Mouse (Mus musculus) liver, adult 2 months (tissue): ENCODE data around the gene Lin52. TPM values are rescaled to one million over a fixed set of nuclear protein-coding genes. Genes with fewer than 3 reads are reported as not detected.

ENCODE experiments used
- DNase-seq: peaks from one replicate; pipeline ENCODE4 v3.0.0-alpha.2; 2011; ENCODE audit warnings: low read depth, low spot score; ENCODE audit errors: extremely low read depth
- H3K27ac ChIP-seq: fragments of 200-500 bp; replicated peaks from 2 replicates; pipeline ENCODE4 v1.5.1; 2012; ENCODE audit warnings: low read depth, mild to moderate bottlenecking, control low read depth, inconsistent platforms, low read length; ENCODE audit not compliant: insufficient read depth
- H3K27me3 ChIP-seq: fragments of 200-500 bp; 2 replicates; pipeline ENCODE4 v1.6.1; 2012; ENCODE audit warnings: mild to moderate bottlenecking, moderate library complexity, low read length, inconsistent platforms; ENCODE audit not compliant: control insufficient read depth, insufficient read depth
- H3K36me3 ChIP-seq: fragments of 200-500 bp; 2 replicates; pipeline ENCODE4 v1.6.1; 2012; ENCODE audit warnings: low read length, inconsistent platforms; ENCODE audit not compliant: control insufficient read depth, insufficient read depth
- H3K4me1 ChIP-seq: fragments of 200-500 bp; 2 replicates; pipeline ENCODE4 v1.6.1; 2011; ENCODE audit warnings: low read length; ENCODE audit not compliant: control insufficient read depth, insufficient read depth
- H3K4me3 ChIP-seq: fragments of 200-500 bp; 2 replicates; pipeline ENCODE4 v1.5.1; 2011; ENCODE audit warnings: low read depth, mild to moderate bottlenecking, control low read depth, low read length, moderate library complexity; ENCODE audit not compliant: insufficient read depth
- H3K79me2 ChIP-seq: fragments of 200-500 bp; 2 replicates; pipeline ENCODE4 v1.6.1; 2012; ENCODE audit warnings: inconsistent platforms, mild to moderate bottlenecking, low read length, moderate library complexity; ENCODE audit not compliant: control insufficient read depth, insufficient read depth
- H3K9ac ChIP-seq: fragments of 200-500 bp; 2 replicates; pipeline ENCODE4 v1.6.1; 2012; ENCODE audit warnings: low read depth, mild to moderate bottlenecking, control low read depth, inconsistent platforms, low read length
- CTCF ChIP-seq: fragments of 200-500 bp; IDR thresholded peaks from 2 replicates; pipeline ENCODE4 v1.5.1; 2011; ENCODE audit warnings: low read depth, low read length, control low read depth
- POLR2A ChIP-seq: fragments of 200-500 bp; IDR thresholded peaks from 2 replicates; pipeline ENCODE4 v1.6.1; 2011; ENCODE audit warnings: low read length, control low read depth; ENCODE audit not compliant: insufficient read depth; ENCODE audit errors: extremely low read depth
- WGBS: fragments of 180-500 bp; shearing (Covaris S2); methylation state at CpG from one replicate; pipeline ENCODE4 v1.1.7; 2018; 5-methylcytosine and 5-hydroxymethylcytosine counted together
- polyA plus RNA-seq: library from polyadenylated mRNA; depleted of rRNA; stranded (reverse); fragments of >200 nt; gene quantifications from 2 replicates; pipeline ENCODE4 v1.2.3, GENCODE M21; 2012
- total RNA-seq: library from RNA; depleted of rRNA; stranded (reverse); fragments of >200 nt; gene quantifications from 2 replicates; pipeline ENCODE4 v1.2.3, GENCODE M21; 2014

Lin52 gene
- total and polyA plus RNA-seq, 2 experiments = 6.2 to 6.7 TPM

DNA sequence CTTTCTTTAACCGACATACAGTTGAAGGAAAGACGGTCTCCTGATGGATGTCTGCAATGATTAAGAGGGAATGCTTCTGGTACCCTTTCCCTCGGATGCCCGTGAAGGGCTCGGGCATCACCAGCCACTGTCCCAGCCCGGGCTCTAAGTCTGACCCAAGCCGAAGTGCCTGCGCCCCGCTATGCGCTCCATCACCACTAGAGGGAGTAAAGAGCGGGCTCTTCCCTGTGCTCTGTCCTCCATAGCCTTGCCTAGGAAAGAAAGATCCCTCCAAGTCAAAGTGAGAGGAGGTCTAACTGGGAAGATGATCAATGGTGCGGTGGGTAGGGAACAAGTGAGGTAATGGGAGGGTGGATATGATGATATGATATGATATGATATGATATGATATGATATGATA lies 94.8 kb downstream of the Lin52 start:
- H3K79me2 ChIP-seq = no peaks in the 10 kb centered on the region
- 0 out of 2 replicates have a peak, but pooled peaks cover 3% of the 10 kb centered on the region for H3K4me1 ChIP-seq
- H3K36me3 ChIP-seq = no peaks in the 10 kb centered on the region
- H3K27ac ChIP-seq = no peak overlapping the region
- WGBS = 2% methylated on average over 12 of the region's 12 CpGs
- DNase-seq = peak; percentile 16
- H3K9ac ChIP-seq = no peak overlapping the region
- no peaks in the 10 kb centered on the region for H3K27me3 ChIP-seq
- TF ChIP-seq POLR2A (no peak), CTCF (peak; percentile 87)
- no peak overlapping the region for H3K4me3 ChIP-seq

DNA sequence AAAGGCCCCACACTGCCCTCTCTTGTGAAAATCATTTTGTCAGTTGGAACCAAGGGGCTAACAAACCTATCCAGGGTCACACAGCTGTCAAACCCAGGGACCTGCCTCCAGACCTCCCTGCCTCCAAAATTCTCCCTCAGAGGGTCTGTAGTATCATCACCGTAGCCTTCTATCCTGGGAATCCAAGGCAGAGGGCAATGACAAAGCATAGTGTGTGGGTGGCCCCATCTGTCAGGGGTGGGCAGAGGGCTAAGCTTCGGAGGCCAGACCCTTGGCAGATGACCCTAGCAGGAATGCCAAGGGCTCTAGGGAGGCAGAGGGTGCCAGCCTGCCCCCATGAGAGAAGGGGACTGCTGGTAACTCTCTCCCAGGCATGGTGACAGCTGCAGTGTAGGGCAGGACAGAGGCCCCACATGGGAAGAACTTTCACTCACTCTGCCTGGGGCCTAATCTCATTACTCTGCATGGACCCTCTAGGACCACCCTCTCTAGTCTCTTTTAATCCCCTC lies 95.4 kb downstream of the Lin52 start:
- no peaks in the 10 kb centered on the region for H3K27me3 ChIP-seq
- TF ChIP-seq CTCF (no peak), POLR2A (no peak)

GRCm38 (mm10) chr12:84548251-84548650 lies 97.0 kb downstream of the Lin52 start:
- no peak overlapping the region for H3K9ac ChIP-seq
- WGBS = 59% methylated on average over 8 of the region's 8 CpGs
- DNase-seq = no peak
- no peaks in the 10 kb centered on the region for H3K36me3 ChIP-seq
- no peak overlapping the region for H3K4me3 ChIP-seq
- H3K79me2 ChIP-seq = no peaks in the 10 kb centered on the region
- H3K27me3 ChIP-seq = no peaks in the 10 kb centered on the region
- no peaks in the 10 kb centered on the region for H3K4me1 ChIP-seq
- no peak for TF ChIP-seq POLR2A
- TF ChIP-seq CTCF = no peak
- no peak overlapping the region for H3K27ac ChIP-seq

More for the DNA sequence above, 95.4 kb downstream of the Lin52 start:
- DNase-seq = no peak
- no peak overlapping the region for H3K9ac ChIP-seq
- no peaks in the 10 kb centered on the region for H3K79me2 ChIP-seq
- H3K36me3 ChIP-seq = no peaks in the 10 kb centered on the region
- WGBS = 91% methylated on average over 2 of the region's 2 CpGs
- no peak overlapping the region for H3K4me3 ChIP-seq
- 0 out of 2 replicates have a peak, but pooled peaks cover 3% of the 10 kb centered on the region for H3K4me1 ChIP-seq
- no peak overlapping the region for H3K27ac ChIP-seq

- WGBS = 66% methylated on average over 8 of the region's 8 CpGs
- Histone ChIP-seq H3K36me3 (no peaks in the 10 kb centered on the region), H3K4me3 (no peak overlapping the region), H3K9ac (no peak overlapping the region), H3K4me1 (no peaks in the 10 kb centered on the region), H3K27me3 (no peaks in the 10 kb centered on the region), H3K79me2 (no peaks in the 10 kb centered on the region), H3K27ac (no peak overlapping the region)
- TF ChIP-seq POLR2A (no peak), CTCF (no peak)
- no peak for DNase-seq
Measured at GRCm38 (mm10) chr12:84555218-84555617, 104.0 kb downstream of the Lin52 start.

DNA sequence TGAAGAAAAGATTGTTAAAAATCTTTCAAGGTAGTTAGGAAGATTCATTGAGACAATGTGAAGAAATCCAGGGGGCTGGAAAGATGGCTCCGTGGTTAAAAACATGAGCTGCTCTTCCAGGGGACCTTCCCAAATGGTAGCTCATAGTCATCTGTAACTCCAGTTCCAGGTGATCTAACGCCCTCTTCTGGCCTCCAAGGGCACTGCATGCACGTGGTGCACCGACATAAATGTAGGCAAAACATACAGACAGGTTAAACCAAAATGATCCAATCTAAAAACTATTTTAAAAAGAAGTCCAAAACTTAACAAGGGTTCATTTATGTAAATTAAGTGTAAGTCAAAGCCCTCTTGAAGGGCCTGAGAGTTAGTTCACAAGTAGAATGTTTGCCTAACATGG lies 111.3 kb downstream of the Lin52 start:
- no peaks in the 10 kb centered on the region for H3K27me3 ChIP-seq
- TF ChIP-seq POLR2A = no peak
- TF ChIP-seq CTCF = peak; percentile 27; the same call in 1 of the 2 replicates
- H3K79me2 ChIP-seq = no peaks in the 10 kb centered on the region
- H3K4me1 ChIP-seq = no peaks in the 10 kb centered on the region
- DNase-seq = no peak
- WGBS = 55% methylated on average over 4 of the region's 4 CpGs
- H3K36me3 ChIP-seq = no peaks in the 10 kb centered on the region
- no peak overlapping the region for H3K27ac ChIP-seq
- no peak overlapping the region for H3K4me3 ChIP-seq
- H3K9ac ChIP-seq = no peak overlapping the region

DNA sequence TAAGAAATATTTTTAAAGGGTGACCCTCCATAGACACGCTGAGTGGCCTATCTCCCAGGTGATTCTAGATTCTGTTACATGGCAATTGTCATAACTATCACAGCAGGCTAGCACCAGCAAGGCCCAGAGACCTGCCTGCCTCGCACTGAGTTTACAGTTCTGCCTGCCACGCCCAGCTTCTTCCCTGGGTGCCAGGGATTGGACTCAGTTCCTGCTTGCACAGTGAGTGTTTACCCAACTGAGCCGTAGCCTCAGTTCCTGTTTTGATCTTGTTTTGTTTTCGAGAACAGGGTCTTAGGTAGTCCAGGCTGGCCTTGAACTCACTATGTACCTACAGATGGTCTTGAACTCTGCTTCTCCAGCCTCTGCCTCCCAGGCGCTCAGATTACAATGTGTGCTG lies 116.4 kb downstream of the Lin52 start:
- WGBS = 74% methylated on average over 6 of the region's 6 CpGs
- Histone ChIP-seq H3K9ac (no peak overlapping the region), H3K36me3 (no peaks in the 10 kb centered on the region), H3K4me3 (no peak overlapping the region), H3K27ac (no peak overlapping the region), H3K79me2 (no peaks in the 10 kb centered on the region), H3K27me3 (peaks cover 15% of the 10 kb centered on the region), H3K4me1 (no peaks in the 10 kb centered on the region)
- no peak for DNase-seq
- TF ChIP-seq CTCF (no peak), POLR2A (no peak)
